Mouse (Mus musculus): ENCODE measurements around the gene Gm19668.
"Not testable (repeated sequence)": the region's sequence is repeated elsewhere in the genome, so short reads cannot be mapped to it uniquely, and the experiment has no call there.

Gm19668 gene

DNA sequence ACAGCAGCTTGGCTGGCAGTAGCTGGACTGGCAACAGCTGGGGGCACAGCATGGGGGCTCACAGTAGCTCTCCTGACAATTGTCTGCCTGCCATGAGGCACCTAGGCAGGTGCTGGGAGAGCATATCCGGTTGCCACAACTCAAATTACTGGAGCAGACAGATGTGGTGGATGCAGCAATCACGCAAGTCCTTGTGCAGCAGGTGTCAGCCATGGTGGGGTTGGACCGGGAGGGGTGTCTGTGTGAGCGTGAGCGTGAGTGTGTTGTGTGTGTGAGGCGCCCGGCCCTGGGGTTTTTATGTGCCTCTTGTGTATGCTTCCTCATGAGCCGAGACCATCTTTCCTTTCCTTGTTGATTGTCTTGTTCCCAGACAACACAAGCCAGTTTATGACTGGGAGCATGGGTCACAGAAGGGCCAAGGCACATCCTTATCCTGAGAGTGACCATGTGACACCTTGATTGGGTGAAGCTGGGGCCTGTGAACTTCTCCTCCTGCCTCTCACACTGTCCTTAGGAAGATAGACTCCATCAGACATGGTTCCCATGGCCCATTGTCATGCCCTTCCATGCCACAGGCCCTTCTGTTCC, at the start of gene Gm19668:
Gene Gm19668 (minus strand): TSS at position 213 of the 588 bp plus-strand sequence.
- DNase-seq (ENCODE audit: low read depth, low spot score) = no peak

- DNase-seq (ENCODE audit: low read depth, low spot score) = no peak
Observed at GRCm38 (mm10) chr10:77847538-77847937, 48.6 kb upstream of the Gm19668 start.

- DNase-seq (ENCODE audit: low read depth, low spot score) = no peak
Observed at GRCm38 (mm10) chr10:77846961-77847360, 48.0 kb upstream of the Gm19668 start.

DNA sequence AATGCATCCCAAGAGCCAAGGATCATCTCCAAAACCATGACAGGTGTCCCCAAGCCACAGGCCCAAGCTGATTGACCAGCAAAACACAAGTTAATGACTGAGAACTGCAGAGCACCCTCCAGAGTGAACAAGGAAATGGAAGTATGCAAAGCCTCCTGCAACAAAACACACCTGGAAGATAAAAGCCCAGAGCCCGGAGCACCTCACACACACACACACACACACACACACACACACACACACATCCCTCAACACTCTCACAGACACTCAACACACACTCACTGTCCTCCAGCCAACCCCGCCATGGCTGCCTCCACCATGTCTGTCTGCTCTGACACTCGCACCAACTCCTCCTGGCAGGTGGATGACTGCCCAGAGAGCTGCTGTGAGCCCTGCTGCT, 47.6 kb upstream of the Gm19668 start, which contains the start of gene Gm36176:
Gene Gm36176 (plus strand): TSS at position 301 of the 400 bp plus-strand sequence.
- no peak for DNase-seq (ENCODE audit: low read depth, low spot score)

DNA sequence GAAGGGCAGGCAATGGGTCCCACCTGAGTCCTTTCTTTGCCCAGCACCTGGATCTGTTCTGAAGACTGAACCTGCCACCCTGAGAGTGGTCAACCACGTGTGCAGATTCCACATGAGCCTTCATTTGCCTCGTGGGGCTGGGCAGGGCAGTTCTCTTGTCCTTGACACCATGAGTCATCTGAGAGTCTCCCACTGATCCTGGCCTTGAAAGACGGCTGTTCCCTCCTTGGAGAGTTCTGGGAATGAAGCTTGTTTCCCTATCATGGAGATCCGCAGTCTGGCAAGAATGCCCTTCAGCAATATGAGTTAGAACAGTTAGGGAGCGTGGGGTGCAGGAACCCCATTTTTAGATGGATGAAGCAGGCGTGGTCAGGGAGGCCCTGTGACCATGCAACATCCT, 40.1 kb upstream of the Gm19668 start:
- no peak for DNase-seq (ENCODE audit: low read depth, low spot score)

GRCm38 (mm10) chr10:77835647-77836046, 36.7 kb upstream of the Gm19668 start, which contains the start of gene Krtap10-10:
Krtap10-10 (plus strand) TSS chr10:77835947.
- no peak for DNase-seq (ENCODE audit: low read depth, low spot score)

DNA sequence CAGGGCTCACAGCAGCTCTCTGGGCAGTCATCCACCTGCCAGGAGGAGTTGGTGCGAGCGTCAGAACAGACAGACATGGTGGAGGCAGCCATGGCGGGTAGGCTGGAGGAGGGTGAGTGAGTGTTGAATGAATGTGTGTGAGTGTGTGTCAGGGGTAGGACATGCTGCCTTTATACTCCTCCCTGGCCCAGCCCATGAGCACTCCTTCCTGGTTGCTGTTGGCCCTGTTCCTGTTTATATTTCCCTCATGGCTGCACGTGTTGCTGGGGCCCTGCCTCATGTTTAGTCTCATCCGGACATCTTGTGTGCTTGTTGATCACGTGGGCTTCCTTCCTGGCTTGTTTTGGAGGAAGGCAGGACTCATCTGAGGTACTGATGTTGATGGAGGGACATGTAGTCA, 28.0 kb upstream of the Gm19668 start, which contains the start of gene Krtap10-4:
Gene Krtap10-4 (minus strand): TSS at position 145 of the 400 bp plus-strand sequence.
- no peak for DNase-seq (ENCODE audit: low read depth, low spot score)

DNA sequence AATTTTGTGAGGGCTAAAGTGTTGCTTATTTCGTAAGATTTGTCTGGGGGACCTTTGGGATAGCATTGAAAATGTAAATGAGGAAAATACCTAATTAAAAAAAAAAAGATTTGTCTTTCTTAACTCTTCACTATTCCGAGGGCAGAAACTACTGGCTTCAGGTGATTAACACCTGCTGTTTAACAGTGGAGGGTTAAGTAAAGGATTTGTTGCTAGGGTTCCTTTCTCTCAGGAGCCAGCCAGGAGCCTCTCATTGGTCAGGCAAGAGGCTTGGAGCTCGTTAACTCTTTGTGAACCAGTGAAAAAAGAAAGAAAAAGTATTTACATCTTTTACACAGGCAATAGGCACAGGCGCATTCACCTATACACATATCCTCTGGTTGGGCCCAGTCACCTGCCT, 20.3 kb upstream of the Gm19668 start:
- DNase-seq (ENCODE audit: low read depth, low spot score) = no peak

- no peak for DNase-seq (ENCODE audit: low read depth, low spot score)
Observed at GRCm38 (mm10) chr10:77818523-77818922, 19.6 kb upstream of the Gm19668 start.

DNA sequence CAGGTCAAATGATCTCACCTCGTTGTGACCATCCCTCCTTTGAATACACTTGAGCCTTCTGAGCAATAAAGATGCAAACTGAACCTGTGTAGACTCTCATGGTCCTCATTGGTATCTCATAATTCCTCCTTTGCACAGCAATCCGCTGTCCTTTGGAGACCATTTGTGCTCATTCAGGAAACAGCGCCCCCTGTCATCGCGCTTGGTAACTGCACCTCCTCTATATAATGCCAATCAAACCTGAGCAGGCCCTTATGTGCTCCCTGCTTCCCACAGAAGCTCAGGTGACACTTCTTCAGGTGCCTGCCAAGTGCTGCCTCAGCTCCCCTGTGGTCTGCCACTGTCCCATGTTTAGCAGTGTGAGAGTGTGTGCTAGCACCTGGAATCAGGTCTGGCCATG, 16.6 kb upstream of the Gm19668 start:
- DNase-seq (ENCODE audit: low read depth, low spot score) = peak; percentile 57

DNA sequence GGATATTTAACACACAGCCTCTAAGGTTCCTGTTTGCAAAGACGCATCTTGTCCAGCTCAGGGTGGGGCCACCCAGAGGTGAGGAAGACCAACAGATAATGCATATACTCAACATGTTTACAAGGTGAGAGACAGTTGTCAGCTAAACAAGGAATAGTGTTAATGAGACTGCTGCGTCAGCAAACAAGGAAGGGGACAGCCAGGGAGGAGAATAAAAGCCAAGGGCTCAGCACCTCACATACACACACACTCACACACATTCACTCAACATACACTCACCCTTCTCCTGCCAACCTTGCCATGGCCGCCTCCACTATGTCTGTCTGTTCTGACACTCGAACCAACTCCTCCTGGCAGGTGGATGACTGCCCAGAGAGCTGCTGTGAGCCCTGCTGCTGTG, 15.4 kb upstream of the Gm19668 start, which contains the start of gene Gm2696:
Gene Gm2696 (plus strand): TSS at position 301 of the 400 bp plus-strand sequence.
- no peak for DNase-seq (ENCODE audit: low read depth, low spot score)

- no peak for DNase-seq (ENCODE audit: low read depth, low spot score)
Observed at GRCm38 (mm10) chr10:77811743-77812142, 12.8 kb upstream of the Gm19668 start, which contains the start of gene Gm9507. Gm9507 (minus strand) TSS chr10:77811843.

GRCm38 (mm10) chr10:77804095-77804494, 5.2 kb upstream of the Gm19668 start:
- no peak for DNase-seq (ENCODE audit: low read depth, low spot score)

DNA sequence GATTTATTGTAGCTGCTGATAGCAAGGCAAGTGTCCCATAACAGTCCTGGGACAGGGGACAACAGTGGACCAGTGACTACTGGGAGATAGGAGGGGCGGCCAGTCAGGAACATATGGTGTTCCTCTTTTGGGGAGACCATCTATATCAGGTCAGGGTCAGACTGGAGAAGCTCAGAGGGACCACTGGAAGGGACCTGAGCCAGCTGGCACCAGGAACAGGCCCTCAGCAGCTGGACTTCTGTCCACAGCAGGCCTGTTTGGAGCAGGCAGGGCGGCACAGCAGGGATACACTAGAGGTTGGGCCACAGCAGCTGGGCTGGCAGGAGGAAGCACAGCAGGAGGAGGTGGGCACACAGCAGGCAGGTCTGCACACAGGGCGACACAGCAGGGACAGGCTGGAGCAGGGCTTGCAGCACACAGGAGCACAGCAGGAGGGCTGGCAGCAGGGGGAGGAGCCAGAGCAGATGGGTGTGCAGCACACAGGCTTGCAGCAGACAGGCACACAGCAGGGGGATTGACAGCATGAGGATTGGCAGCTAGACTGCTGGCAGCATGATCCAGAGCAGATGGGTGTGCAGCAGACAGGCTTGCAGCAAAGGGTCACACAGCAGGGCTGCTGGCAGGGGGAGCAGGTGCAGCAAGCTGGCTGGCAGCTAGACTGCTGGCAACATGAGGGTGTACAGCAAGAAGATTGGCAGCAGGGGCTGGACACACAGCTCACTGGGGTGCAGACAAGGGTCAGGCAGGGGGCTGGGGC, 591 bp downstream of the Gm19668 start:
- not testable (repeated sequence) for DNase-seq (ENCODE audit: low read depth, low spot score)

DNA sequence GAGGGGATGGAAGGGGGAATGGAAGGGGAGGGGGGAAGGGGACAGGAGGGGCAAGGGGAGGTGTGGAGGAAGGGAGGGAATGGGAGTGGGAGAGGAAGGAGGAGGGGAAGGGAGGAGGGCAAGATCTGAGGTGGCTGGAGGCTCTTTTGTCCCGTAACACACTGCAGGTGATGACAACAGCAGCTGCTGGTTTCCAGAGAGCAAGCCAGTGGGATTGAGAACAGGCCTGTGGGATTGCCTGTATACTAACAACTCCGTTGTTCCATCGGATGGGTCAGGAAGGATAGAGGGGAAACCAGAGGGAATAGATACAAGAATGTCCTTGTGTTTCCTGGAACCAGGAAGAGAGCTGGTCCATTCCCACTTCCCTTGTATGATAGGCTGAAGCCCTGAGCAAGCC, 1.3 kb downstream of the Gm19668 start:
- DNase-seq (ENCODE audit: low read depth, low spot score) = no peak

DNA sequence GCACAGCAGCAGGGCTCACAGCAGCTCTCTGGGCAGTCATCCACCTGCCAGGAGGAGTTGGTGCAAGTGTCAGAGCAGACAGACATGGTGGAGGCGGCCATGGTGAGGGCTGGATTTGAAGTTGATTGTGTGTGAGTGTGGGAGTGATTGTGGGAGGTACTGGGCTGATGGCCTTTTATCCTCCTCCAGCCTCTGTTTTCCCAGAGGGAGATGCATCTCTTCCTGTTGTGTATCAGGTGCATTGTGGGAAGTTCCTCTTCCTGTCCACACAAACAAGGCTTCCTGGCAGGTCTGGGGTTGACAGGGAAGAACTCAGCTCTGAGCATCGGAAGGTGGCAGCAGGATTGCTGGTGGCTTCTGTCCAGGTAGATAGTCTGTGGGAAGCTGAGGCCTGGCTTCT, 4.0 kb downstream of the Gm19668 start, which contains the start of gene Gm9639:
Gene Gm9639 (minus strand): TSS at position 101 of the 400 bp plus-strand sequence.
- DNase-seq (ENCODE audit: low read depth, low spot score) = no peak

- no peak for DNase-seq (ENCODE audit: low read depth, low spot score)
Observed at GRCm38 (mm10) chr10:77788621-77789020, 10.3 kb downstream of the Gm19668 start.

DNA sequence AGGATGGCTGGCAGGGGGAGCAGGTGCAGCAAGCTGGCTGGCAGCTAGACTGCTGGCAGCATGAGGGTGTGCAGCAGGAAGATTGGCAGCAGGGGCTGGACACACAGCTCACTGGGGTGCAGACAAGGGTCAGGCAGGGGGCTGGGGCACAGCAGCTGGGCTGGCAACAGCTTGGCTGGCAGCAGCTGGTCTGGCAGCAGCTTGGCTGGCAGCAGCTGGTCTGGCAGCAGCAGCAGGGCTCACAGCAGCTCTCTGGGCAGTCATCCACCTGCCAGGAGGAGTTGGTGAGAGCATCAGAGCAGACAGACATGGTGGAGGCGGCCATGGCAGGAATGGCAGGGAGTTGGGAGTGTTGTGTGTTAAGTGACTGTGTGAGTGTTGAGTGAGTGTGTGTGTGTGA, 11.1 kb downstream of the Gm19668 start, which contains the start of gene Gm7137:
Gene Gm7137 (minus strand): TSS at position 325 of the 400 bp plus-strand sequence.
- DNase-seq (ENCODE audit: low read depth, low spot score) = not testable (repeated sequence)

- DNase-seq (ENCODE audit: low read depth, low spot score) = not testable (repeated sequence)
Observed at GRCm38 (mm10) chr10:77783396-77783795, 15.5 kb downstream of the Gm19668 start.

DNA sequence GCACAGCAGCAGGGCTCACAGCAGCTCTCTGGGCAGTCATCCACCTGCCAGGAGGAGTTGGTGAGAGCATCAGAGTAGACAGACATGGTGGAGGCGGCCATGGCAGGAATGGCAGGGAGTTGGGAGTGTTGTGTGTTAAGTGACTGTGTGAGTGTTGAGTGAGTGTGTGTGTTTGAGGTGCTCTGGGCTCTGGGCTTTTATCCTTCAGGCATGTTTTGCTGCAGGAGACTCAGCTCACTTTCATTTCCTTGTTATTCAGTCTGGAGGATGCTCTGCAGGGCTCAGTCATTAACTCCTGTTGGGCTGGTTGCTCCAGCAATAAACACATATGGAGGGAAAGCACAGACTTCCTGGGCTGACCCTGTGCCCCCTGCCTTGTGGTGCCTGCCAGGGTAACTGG, 16.5 kb downstream of the Gm19668 start, which contains the start of gene Gm3250:
Gene Gm3250 (minus strand): TSS at position 101 of the 400 bp plus-strand sequence.
- DNase-seq (ENCODE audit: low read depth, low spot score) = not testable (repeated sequence)

DNA sequence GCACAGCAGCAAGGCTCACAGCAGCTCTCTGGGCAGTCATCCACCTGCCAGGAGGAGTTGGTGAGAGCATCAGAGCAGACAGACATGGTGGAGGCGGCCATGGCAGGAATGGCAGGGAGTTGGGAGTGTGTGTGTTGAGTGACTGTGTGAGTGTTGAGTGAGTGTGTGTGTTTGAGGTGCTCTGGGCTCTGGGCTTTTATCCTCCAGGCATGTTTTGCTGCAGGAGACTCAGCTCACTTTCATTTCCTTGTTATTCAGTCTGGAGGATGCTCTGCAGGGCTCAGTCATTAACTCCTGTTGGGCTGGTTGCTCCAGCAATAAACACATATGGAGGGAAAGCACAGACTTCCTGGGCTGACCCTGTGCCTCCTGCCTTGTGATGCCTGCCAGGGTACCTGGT, 22.1 kb downstream of the Gm19668 start, which contains the start of gene Gm7138:
Gene Gm7138 (minus strand): TSS at position 101 of the 400 bp plus-strand sequence.
- DNase-seq (ENCODE audit: low read depth, low spot score) = not testable (repeated sequence)

GRCm38 (mm10) chr10:77772142-77772541, 26.8 kb downstream of the Gm19668 start:
- DNase-seq (ENCODE audit: low read depth, low spot score) = not testable (repeated sequence)

Measured in CD4-positive, CD25-positive, alpha-beta regulatory T cell, adult 2 months (primary cell).